Mouse (Mus musculus) ES-E14 (cell line): Measurements from ENCODE around the gene Chsy1. TPM values are rescaled to one million over a fixed set of nuclear protein-coding genes. Genes with fewer than 3 reads are reported as not detected.

Experiments used
- DNase-seq: peaks from one replicate; pipeline ENCODE4 v3.0.0-alpha.2; 2013; ENCODE audit warnings: low read depth, low spot score
- H3K27ac ChIP-seq: 2 replicates; pipeline ENCODE4 v1.5.1; 2012; ENCODE audit warnings: low read depth, mild to moderate bottlenecking, low read length, moderate library complexity, mixed read lengths; ENCODE audit not compliant: poor library complexity, insufficient read depth, severe bottlenecking
- H3K36me3 ChIP-seq: 2 replicates; pipeline ENCODE4 v1.6.1; 2012; ENCODE audit warnings: mild to moderate bottlenecking, low read length, moderate library complexity, mixed read lengths; ENCODE audit not compliant: control insufficient read depth, poor library complexity, insufficient read depth, severe bottlenecking
- H3K4me1 ChIP-seq, 2 experiments: fragments of 150-350 bp in 1 of 2; sonication (generic) in 1 of 2; 2 replicates each; pipeline ENCODE4 v1.6.1; 2012; ENCODE audit warnings: low read length in 2 of 2, mild to moderate bottlenecking in 1 of 2, mixed read lengths in 1 of 2; ENCODE audit not compliant: control insufficient read depth in 2 of 2, insufficient read depth in 2 of 2, poor library complexity in 1 of 2
- H3K4me3 ChIP-seq, 2 experiments: fragments of 150-350 bp in 1 of 2; sonication (generic) in 1 of 2; 2 replicates each; pipeline ENCODE4 v1.5.1; 2012; ENCODE audit warnings: low read length in 2 of 2, low read depth in 1 of 2, mild to moderate bottlenecking in 1 of 2, mixed read lengths in 1 of 2; ENCODE audit not compliant: insufficient read depth in 1 of 2, poor library complexity in 1 of 2, severe bottlenecking in 1 of 2
- H3K9ac ChIP-seq: 2 replicates; pipeline ENCODE4 v1.6.1; 2012; ENCODE audit warnings: low read depth, mild to moderate bottlenecking, low read length, mixed read lengths; ENCODE audit not compliant: poor library complexity, insufficient read depth, severe bottlenecking
- H3K9me3 ChIP-seq: fragments of 150-350 bp; sonication (generic); 2 replicates; pipeline ENCODE4 v1.6.1; 2012; ENCODE audit warnings: low read depth, mild to moderate bottlenecking, low read length; ENCODE audit not compliant: control insufficient read depth, insufficient read depth
- CHD2 ChIP-seq: IDR thresholded peaks from 2 replicates; pipeline ENCODE4 v1.6.1; 2014; ENCODE audit warnings: mild to moderate bottlenecking, low read depth, low read length, inconsistent platforms
- HCFC1 ChIP-seq: IDR thresholded peaks from 2 replicates; pipeline ENCODE4 v1.6.1; 2012; ENCODE audit warnings: low read length, inconsistent platforms, borderline replicate concordance; ENCODE audit not compliant: insufficient read depth
- MAFK ChIP-seq: IDR thresholded peaks from 2 replicates; pipeline ENCODE4 v1.6.1; 2014; ENCODE audit warnings: mild to moderate bottlenecking, low read depth, low read length, inconsistent platforms; ENCODE audit not compliant: insufficient read depth
- ZC3H11A ChIP-seq: IDR thresholded peaks from 2 replicates; pipeline ENCODE4 v1.6.1; 2012; ENCODE audit warnings: low read depth, mild to moderate bottlenecking, inconsistent platforms, low read length, borderline replicate concordance
- ZNF384 ChIP-seq: IDR thresholded peaks from 2 replicates; pipeline ENCODE4 v1.6.1; 2012; ENCODE audit warnings: low read depth, low read length, inconsistent platforms
- in situ Hi-C, 2 experiments: fragments of 600-800 bp; cut with MboI; formaldehyde crosslinking; loops; one replicate each; pipeline ENCODE4 v1.15.1; 2025; ENCODE audit warnings: low sequenced_read_pairs in 2 of 2, inconsistent platforms in 1 of 2; ENCODE audit not compliant: unreplicated experiment in 2 of 2
- total RNA-seq: library from RNA; depleted of rRNA; stranded (reverse); fragments of 300-350 nt; gene quantifications from 2 replicates; pipeline ENCODE4 v1.2.3, GENCODE M21; 2012

The Chsy1 gene
- total RNA-seq, 1 experiment, result 30.8 TPM

- no peaks in the 10 kb centered on the region for H3K4me1 ChIP-seq
- TF ChIP-seq ZNF384 (no peak), ZC3H11A (no peak), CHD2 (no peak), HCFC1 (no peak), MAFK (no peak)
- H3K9me3 ChIP-seq, result no peaks in the 10 kb centered on the region
- no peak for DNase-seq
- no peak overlapping the region for H3K9ac ChIP-seq
- no peak overlapping the region for H3K4me3 ChIP-seq
- in situ Hi-C loops, result no loop called here
- no peak overlapping the region for H3K27ac ChIP-seq
- H3K36me3 ChIP-seq, result no peaks in the 10 kb centered on the region
These were observed 91.6 kb downstream of the Chsy1 start for GRCm38 (mm10) chr7:66200791-66201450.

- H3K4me1 ChIP-seq, result no peaks in the 10 kb centered on the region
- TF ChIP-seq ZC3H11A (no peak), ZNF384 (no peak), MAFK (no peak), CHD2 (no peak), HCFC1 (no peak)
- no peak overlapping the region for H3K27ac ChIP-seq
- H3K4me3 ChIP-seq, result no peak overlapping the region
- in situ Hi-C loops, result no loop called here
- no peak for DNase-seq
- H3K9ac ChIP-seq, result no peak overlapping the region
- H3K9me3 ChIP-seq, result no peaks in the 10 kb centered on the region
- no peaks in the 10 kb centered on the region for H3K36me3 ChIP-seq
These were observed 92.3 kb downstream of the Chsy1 start for GRCm38 (mm10) chr7:66201657-66202056.

- H3K4me1 ChIP-seq, result no peaks in the 10 kb centered on the region
- no peak overlapping the region for H3K27ac ChIP-seq
- no peak overlapping the region for H3K9ac ChIP-seq
- no peaks in the 10 kb centered on the region for H3K9me3 ChIP-seq
- TF ChIP-seq MAFK, result no peak
- TF ChIP-seq ZNF384, result no peak
- no peak for TF ChIP-seq HCFC1
- no peak for TF ChIP-seq CHD2
- TF ChIP-seq ZC3H11A, result no peak
- DNase-seq, result no peak
- no peaks in the 10 kb centered on the region for H3K36me3 ChIP-seq
- H3K4me3 ChIP-seq, result no peak overlapping the region
- in situ Hi-C loops, result no loop called here
These were observed 100.6 kb downstream of the Chsy1 start for GRCm38 (mm10) chr7:66209920-66210319.

- H3K4me3 ChIP-seq, result no peak overlapping the region
- DNase-seq, result no peak
- no peaks in the 10 kb centered on the region for H3K36me3 ChIP-seq
- TF ChIP-seq ZNF384 (no peak), CHD2 (no peak), HCFC1 (no peak), MAFK (no peak), ZC3H11A (no peak)
- H3K9ac ChIP-seq, result no peak overlapping the region
- H3K4me1 ChIP-seq, result no peaks in the 10 kb centered on the region
- H3K27ac ChIP-seq, result no peak overlapping the region
- in situ Hi-C loops, result no loop called here
- no peaks in the 10 kb centered on the region for H3K9me3 ChIP-seq
These were observed 103.6 kb downstream of the Chsy1 start for GRCm38 (mm10) chr7:66212887-66213286.

- TF ChIP-seq CHD2, result no peak
- TF ChIP-seq MAFK, result no peak
- no peak for TF ChIP-seq HCFC1
- TF ChIP-seq ZNF384, result no peak
- no peak for TF ChIP-seq ZC3H11A
- Histone ChIP-seq H3K9ac (no peak overlapping the region), H3K9me3 (no peaks in the 10 kb centered on the region), H3K4me3 (no peak overlapping the region), H3K27ac (no peak overlapping the region), H3K4me1 (no peaks in the 10 kb centered on the region), H3K36me3 (no peaks in the 10 kb centered on the region)
- DNase-seq, result no peak
- in situ Hi-C loops, result no loop called here
These were observed 105.2 kb downstream of the Chsy1 start for GRCm38 (mm10) chr7:66214477-66214876.
